Mouse (Mus musculus) thymus, adult 2 months (tissue): ENCODE measurements around the gene Perp.

Source experiments
- CTCF ChIP-seq: fragments of 200-500 bp; IDR thresholded peaks from 2 replicates; pipeline ENCODE4 v1.5.1; 2012; ENCODE audit warnings: mild to moderate bottlenecking, control low read depth, low read length, moderate library complexity, borderline replicate concordance; ENCODE audit not compliant: control insufficient read depth, poor library complexity, insufficient read depth; ENCODE audit errors: extremely low read depth
- POLR2A ChIP-seq: fragments of 200-500 bp; IDR thresholded peaks from 2 replicates; pipeline ENCODE4 v1.6.1; 2012; ENCODE audit warnings: mild to moderate bottlenecking, low read length, control low read depth, moderate library complexity; ENCODE audit not compliant: control insufficient read depth, poor library complexity, insufficient read depth; ENCODE audit errors: extremely low read depth

DNA sequence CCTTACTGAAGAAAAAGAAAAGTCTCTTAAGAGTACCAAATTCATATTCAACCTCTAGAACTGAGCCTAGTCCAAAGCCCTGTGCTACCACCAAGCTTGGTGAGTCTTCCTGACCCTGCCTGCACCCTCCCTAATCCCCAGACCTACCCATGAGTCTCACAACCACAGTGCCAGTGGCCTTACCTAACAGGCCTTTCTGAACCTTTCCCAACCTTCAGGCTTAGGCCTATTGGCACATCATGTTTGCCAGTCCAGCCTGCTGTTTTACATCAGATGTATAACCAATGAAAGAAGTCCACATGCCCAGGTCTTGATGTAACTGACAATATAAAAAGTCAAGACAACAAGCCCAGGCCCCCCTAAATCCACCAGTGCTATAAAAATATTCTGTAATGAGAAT lies 19.7 kb upstream of the Perp start:
- TF ChIP-seq CTCF (no peak), POLR2A (no peak)
